Mouse (Mus musculus) heart, postnatal 4 days (tissue): ENCODE results near the gene Taf15. TPM values are rescaled to one million over a fixed set of nuclear protein-coding genes. Genes with fewer than 3 reads are reported as not detected.
"Not testable (repeated sequence)": the region's sequence is repeated elsewhere in the genome, so short reads cannot be mapped to it uniquely, and the experiment has no call there.

Experiments used
- DNase-seq: peaks from one replicate; pipeline ENCODE4 v3.0.0; 2021
- total RNA-seq, 2 experiments: library from RNA; stranded (reverse); gene quantifications; 2 replicates each; pipeline ENCODE4 v1.2.3; 2021

Gene Taf15
- total RNA-seq, 2 experiments from 2014 or later, result 59.2 to 62.8 TPM

DNA sequence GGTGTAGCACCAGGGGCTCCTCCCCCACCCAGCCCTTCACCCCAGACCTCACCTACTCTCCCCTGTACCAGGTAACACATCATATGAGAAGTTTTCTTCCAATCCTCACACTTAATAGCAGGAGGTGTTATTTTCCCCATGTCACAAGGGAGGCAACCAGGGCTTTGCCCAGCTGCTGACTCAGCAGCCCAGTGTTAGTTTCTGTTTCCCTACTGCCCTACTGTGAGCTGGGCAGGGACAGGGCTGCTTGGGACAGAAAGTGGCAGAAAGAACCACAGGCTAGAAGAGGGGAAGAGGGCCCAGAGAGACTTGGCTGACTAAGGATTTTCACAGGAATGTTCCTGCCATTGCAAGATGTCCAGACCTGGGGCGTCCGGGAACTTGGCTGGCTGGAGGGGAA lies 68.0 kb downstream of the Taf15 start:
- DNase-seq, result no peak

- no peak for DNase-seq
These were observed 68.5 kb downstream of the Taf15 start for GRCm38 (mm10) chr11:83541415-83541814.

- no peak for DNase-seq
These were observed 71.3 kb downstream of the Taf15 start for GRCm38 (mm10) chr11:83544214-83544613.

DNA sequence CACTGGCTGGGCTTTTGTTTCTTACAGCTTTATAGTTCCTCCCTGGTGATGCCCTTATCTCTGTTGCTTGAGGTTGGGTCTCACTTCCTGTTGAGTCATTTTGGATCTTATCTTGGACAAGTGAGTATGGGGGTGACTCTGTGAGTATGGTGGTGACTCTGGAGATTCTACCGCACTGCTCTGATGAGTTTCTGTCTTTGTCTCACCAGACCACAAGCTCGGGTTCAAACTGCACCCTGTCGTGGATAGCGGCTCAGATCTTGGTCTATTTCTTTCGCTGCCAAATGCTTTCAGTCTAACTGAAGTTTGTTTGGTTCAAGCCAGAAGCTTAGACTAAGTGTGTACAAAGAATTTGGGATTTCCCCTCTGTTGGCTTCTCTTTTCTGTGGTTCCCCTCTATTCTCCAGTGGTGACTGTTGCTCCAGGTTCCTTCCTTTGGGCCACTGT lies 77.3 kb downstream of the Taf15 start:
- DNase-seq, result no peak

DNA sequence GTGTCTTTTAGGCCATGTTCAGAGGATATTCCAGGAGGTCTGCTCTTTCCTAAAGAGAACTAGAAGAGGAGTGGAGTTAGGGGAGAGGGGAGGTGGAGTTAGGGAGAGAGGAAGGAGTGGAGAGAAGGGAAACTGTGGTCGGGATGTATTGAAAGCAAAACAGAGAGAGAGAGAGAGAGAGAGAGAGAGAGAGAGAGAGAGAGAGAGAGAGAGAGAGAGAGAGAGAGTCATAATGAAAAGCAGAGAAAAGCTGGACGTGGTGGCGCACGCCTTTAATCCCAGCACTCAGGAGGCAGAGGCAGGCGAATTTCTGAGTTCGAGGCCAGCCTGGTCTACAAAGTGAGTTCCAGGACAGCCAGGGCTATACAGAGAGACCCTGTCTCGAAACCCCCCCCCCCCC lies 78.2 kb downstream of the Taf15 start:
- DNase-seq, result not testable (repeated sequence)

DNA sequence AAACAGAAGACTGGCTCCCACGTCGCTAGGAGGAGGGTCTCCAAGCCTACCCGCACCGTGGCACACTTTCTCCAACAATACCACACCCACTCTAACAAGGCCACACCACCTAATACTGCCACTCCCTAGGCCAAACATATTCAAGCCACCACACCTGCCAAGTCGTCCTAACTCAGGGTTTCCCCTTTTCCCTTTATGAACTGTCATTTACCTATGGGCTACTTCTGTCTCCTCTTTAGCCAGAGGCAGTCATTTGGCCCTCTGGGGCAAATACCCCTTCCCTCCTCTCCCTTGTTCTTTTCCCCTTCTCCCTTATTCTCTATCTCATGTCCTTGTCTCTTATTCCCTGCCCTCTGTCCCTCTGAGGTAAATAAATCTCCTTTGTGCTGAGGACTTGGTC lies 78.8 kb downstream of the Taf15 start:
- no peak for DNase-seq

Other genes with a start within 250 kb of the Taf15 start
- gene Slfn14, start 186.4 kb upstream of the Taf15 start, total RNA-seq, result under 1 TPM; 0.14 to 0.20 TPM
- 10 to 100 TPM; 76.7 to 83.4 TPM for gene Ap2b1, start 174.1 kb upstream of the Taf15 start, total RNA-seq
- 10 to 100 TPM in 1 of 2 experiments, 1 to 10 TPM in 1; 7.1 to 10.0 TPM for gene Pex12, start 170.5 kb upstream of the Taf15 start, total RNA-seq
- gene Rasl10b, start 63.9 kb upstream of the Taf15 start, total RNA-seq, result 10 to 100 TPM; 31.5 to 32.3 TPM
- gene Gas2l2, start 43.6 kb upstream of the Taf15 start, total RNA-seq, result not detected
- gene 1700020L24Rik, start 35.4 kb upstream of the Taf15 start, total RNA-seq, result under 1 TPM in 1 of 2 experiments, not detected in 1; 0.56 TPM
- gene Mmp28, start 10.0 kb upstream of the Taf15 start, total RNA-seq, result 1 to 10 TPM; 7.0 to 7.1 TPM
- not detected for gene Heatr9, start 49.1 kb downstream of the Taf15 start, total RNA-seq
- gene Ccl5, start 57.4 kb downstream of the Taf15 start, total RNA-seq, result not detected
- gene Ccl9, start 105.5 kb downstream of the Taf15 start, total RNA-seq, result 1 to 10 TPM; 1.1 to 1.5 TPM
- gene Ccl6, start 120.0 kb downstream of the Taf15 start, total RNA-seq, result 1 to 10 TPM; 1.7 to 2.1 TPM
- gene Rpl9-ps1, start 172.5 kb downstream of the Taf15 start, total RNA-seq, result not detected
- gene Ccl3, start 176.3 kb downstream of the Taf15 start, total RNA-seq, result under 1 TPM in 1 of 2 experiments, not detected in 1; 0.38 TPM
- not detected for gene Ccl4, start 189.5 kb downstream of the Taf15 start, total RNA-seq
- gene Wfdc17, start 230.9 kb downstream of the Taf15 start, total RNA-seq, result not detected
- under 1 TPM; 0.77 to 0.98 TPM for gene Wfdc18, start 235.9 kb downstream of the Taf15 start, total RNA-seq